ENCODE assay signal across 26 mouse cellular contexts in genomic region chr2:19351615-19352253, GRCm38 (mm10). TPM values are rescaled to one million over a fixed set of nuclear protein-coding genes. Genes with fewer than 3 reads are reported as not detected.
DNase-seq lines count a peak whose midpoint lies in the region; ATAC-seq and TF ChIP-seq lines count a peak whose summit lies in the region.
"Had no signal": no experiment of that assay in that cellular context is flagged by ENCODE, and none has a peak within 500 bp of the region (broad histone marks: within the 10 kb centered on the region; RNA-seq: fewer than 3 reads in every experiment).

No protein-coding gene starts in this region.

- peaks cover 3% of the 10 kb centered on the region for H3K9me3 ChIP-seq in CH12.LX (replicated peaks; ENCODE audit: low read length)
- H3K9me3 ChIP-seq in forebrain, postnatal 0 days (ENCODE audit: low read length) = no peaks in the 10 kb centered on the region
- H3K9me3 ChIP-seq: hindbrain, embryonic 15.5 days; limb, embryonic 10.5 days; liver, embryonic 13.5 days; neural tube, embryonic 15.5 days had no signal

- H3K4me2 ChIP-seq in CH12.LX (ENCODE audit: insufficient read depth, low read depth, poor library complexity, severe bottlenecking) = no peak overlapping the region
- H3K4me2 ChIP-seq in forebrain, postnatal 0 days (ENCODE audit: low read depth) = no peak overlapping the region
- H3K4me2 ChIP-seq: hindbrain, embryonic 15.5 days; liver, embryonic 13.5 days; midbrain, embryonic 11.5 days; neural tube, embryonic 15.5 days had no signal

- no peak overlapping the region for H3K4me3 ChIP-seq in CH12.LX (replicated peaks in 1 of 3; ENCODE audit: low read depth in 2 of 3, low read length in 2 of 3, poor library complexity in 1 of 3)
- no peak overlapping the region for H3K4me3 ChIP-seq in forebrain, postnatal 0 days (ENCODE audit: low read depth, low read length)
- H3K4me3 ChIP-seq: erythroblast, embryonic 14.5 days; gastrocnemius, adult 2 months; hindbrain, embryonic 15.5 days; limb, embryonic 10.5 days; liver, embryonic 13.5 days; myocyte; neural tube, embryonic 15.5 days had no signal

- TF ChIP-seq CTCF in CH12.LX (conservative IDR thresholded peaks at IDR 0.05 in 1 of 2, IDR thresholded peaks at IDR 0.05 in 1 of 2; ENCODE audit: low read depth in 2 of 2, low read length in 2 of 2) = no peak
- TF ChIP-seq CTCF in forebrain, postnatal 0 days (IDR thresholded peaks at IDR 0.05; ENCODE audit: low read depth) = no peak

- 84% methylated on average over 1 of the region's 1 CpGs for WGBS in forebrain, postnatal 0 days

- H3K27ac ChIP-seq in CH12.LX (ENCODE audit: insufficient read depth, low read depth) = no peak overlapping the region
- no peak overlapping the region for H3K27ac ChIP-seq in forebrain, postnatal 0 days (ENCODE audit: low read depth, low read length)
- H3K27ac ChIP-seq: gastrocnemius, adult 2 months; hindbrain, embryonic 15.5 days; limb, embryonic 10.5 days; liver, embryonic 13.5 days; neural tube, embryonic 15.5 days had no signal

- H3K27me3 ChIP-seq in CH12.LX (replicated peaks) = no peaks in the 10 kb centered on the region
- H3K27me3 ChIP-seq in forebrain, postnatal 0 days (ENCODE audit: insufficient read depth, low read length) = no peaks in the 10 kb centered on the region
- H3K27me3 ChIP-seq: hindbrain, embryonic 15.5 days; liver, embryonic 13.5 days; neural tube, embryonic 15.5 days had no signal

- in situ Hi-C loops in CH12.LX (cut with MboI; ENCODE audit: low pct_ligation_motif_present, low pct_unique_long_range_greater_than_20kb, low sequenced_read_pairs) = no loop called here

- ATAC-seq in megakaryocyte progenitor cell, adult 5-6 weeks (replicated peaks; ENCODE audit: poor library complexity) = peak; percentile 91
- no peak for ATAC-seq in forebrain, postnatal 0 days
- ATAC-seq: CD4-positive, CD25-positive, alpha-beta regulatory T cell, adult 4 months; forebrain, embryonic 16.5 days; intestine, embryonic 16.5 days had no signal

- TF ChIP-seq EP300 in CH12.LX (IDR thresholded peaks at IDR 0.05; ENCODE audit: low read length) = no peak; the same call in 1 of the 2 replicates

- intact Hi-C loops in left cerebral cortex, postnatal 4 days (cut with DNase I) = no loop called here

- no peak for TF ChIP-seq RAD21 in CH12.LX (IDR thresholded peaks at IDR 0.05; ENCODE audit: low read depth, low read length)

- H3K9ac ChIP-seq in CH12.LX (ENCODE audit: insufficient read depth, low read depth) = no peak overlapping the region
- H3K9ac ChIP-seq in forebrain, postnatal 0 days = no peak overlapping the region
- H3K9ac ChIP-seq: hindbrain, embryonic 15.5 days; liver, embryonic 13.5 days; neural tube, embryonic 15.5 days had no signal

- dilution Hi-C loops in CH12.LX (cut with MboI; ENCODE audit: extremely low pct_ligation_motif_present, extremely low pct_unique_long_range_greater_than_20kb, low sequenced_read_pairs) = no loop called here

- H3K79me2 ChIP-seq in CH12.LX (replicated peaks; ENCODE audit: control insufficient read depth, extremely low read depth, insufficient read depth, poor library complexity, severe bottlenecking) = no peaks in the 10 kb centered on the region

- peaks cover 4 to 10% of the 10 kb centered on the region in 2 experiments; a peak in 3 of 4 replicates for H3K4me1 ChIP-seq in CH12.LX (ENCODE audit: control insufficient read depth in 1 of 2, insufficient read depth in 2 of 2)
- H3K4me1 ChIP-seq in forebrain, postnatal 0 days (ENCODE audit: insufficient read depth) = no peaks in the 10 kb centered on the region
- H3K4me1 ChIP-seq: hindbrain, embryonic 15.5 days; limb, embryonic 10.5 days; neural tube, embryonic 15.5 days had no signal

- H3K36me3 ChIP-seq in CH12.LX (replicated peaks in 1 of 2; ENCODE audit: control insufficient read depth in 1 of 2, insufficient read depth in 1 of 2, low read length in 1 of 2) = no peaks in the 10 kb centered on the region
- H3K36me3 ChIP-seq in forebrain, postnatal 0 days (ENCODE audit: insufficient read depth) = 0 out of 2 replicates have a peak, but pooled peaks cover 3% of the 10 kb centered on the region
- H3K36me3 ChIP-seq: hindbrain, embryonic 15.5 days; limb, embryonic 10.5 days; liver, embryonic 13.5 days; neural tube, embryonic 15.5 days had no signal

- DNase-seq in layer of hippocampus, adult 11-12 months (ENCODE audit: low spot score) = peak; percentile 43
- no peak for DNase-seq in layer of hippocampus, postnatal 25 days (ENCODE audit: extremely low spot score in 1 of 2, low spot score in 1 of 2)
- DNase-seq in 416B (ENCODE audit: low read depth) = peak; percentile 69
- peak; percentile 31 for DNase-seq in CH12.LX (ENCODE audit: extremely low read depth)
- no peak for DNase-seq in forebrain, postnatal 0 days
- DNase-seq in left cerebral cortex, postnatal 4 days = no peak
- DNase-seq: adrenal gland, adult 2 months; cerebellum, adult 11-12 months; cerebellum, postnatal 36 days; gastrocnemius, adult 2 months; heart, postnatal 14 days; kidney, postnatal 14 days; layer of hippocampus, postnatal 36 days; liver, embryonic 13.5 days; right cerebral cortex, postnatal 4 days; thymus, adult 18-20 months had no signal

- TF ChIP-seq POLR2A in CH12.LX (IDR thresholded peaks at IDR 0.05; ENCODE audit: low read depth, low read length) = no peak

TF ChIP-seq in CH12.LX, 34 proteins besides CTCF, POLR2A, EP300 and RAD21:
- TF ChIP-seq IRF4 (IDR thresholded peaks at IDR 0.05; ENCODE audit: low read depth, low read length) (peak; percentile 52), GABPA (IDR thresholded peaks at IDR 0.05; ENCODE audit: insufficient replicate concordance, low read depth, low read length) (no peak)

RNA-seq across cellular contexts. Expression of gene Msrb2, which starts 19.5 kb away (rescaled TPM):
- 10 to 100 TPM; 23.5 to 29.4 TPM for total RNA-seq in layer of hippocampus, postnatal 25 days (2021)
- 9.0 and 14.4 TPM in 2 replicates for total RNA-seq in CH12.LX (2012; rRNA removed)
- 21.6 and 30.2 TPM in 2 replicates for total RNA-seq in CH12.LX (2014; rRNA removed)
- polyA plus RNA-seq in CH12.LX (2012; ENCODE audit: insufficient read length, low read depth) = 27.8 and 32.7 TPM in 2 replicates
- 21.7 and 26.7 TPM in 2 replicates for total RNA-seq in megakaryocyte progenitor cell, adult 5-6 weeks (2015)
- 15.1 and 22.4 TPM in 2 replicates for total RNA-seq in megakaryocyte progenitor cell, adult 5-6 weeks (2017)
- 7.1 and 8.6 TPM in 2 replicates for total RNA-seq in forebrain, postnatal 0 days (2014; rRNA removed)
- polyA plus RNA-seq in forebrain, postnatal 0 days (2015; fragmentation: Nextera tagmentation; extraction: Ambion mirVana) = 8.7 and 9.0 TPM in 2 replicates
- 1 to 10 TPM; 5.9 to 7.3 TPM for total RNA-seq in left cerebral cortex, postnatal 4 days (2021)

Comparison
In these comparisons a context has a peak if more than half of its experiments do, and no peak if none do; other contexts are left out.
1. DNase-seq: peak in layer of hippocampus, adult 11-12 months (single experiment), 416B (single experiment) and CH12.LX (single experiment); none in layer of hippocampus, postnatal 25 days (0 of 2), forebrain, postnatal 0 days (single experiment) and left cerebral cortex, postnatal 4 days (single experiment).